Mouse (Mus musculus) heart, adult 2 months (tissue): ENCODE results near the gene Mrpl10. TPM values are rescaled to one million over a fixed set of nuclear protein-coding genes. Genes with fewer than 3 reads are reported as not detected.

Source experiments
- DNase-seq, 2 experiments: peaks; one replicate each; pipeline ENCODE4 v3.0.0; 2021
- H3K27ac ChIP-seq: fragments of 200-600 bp; 2 replicates; pipeline ENCODE4 v1.8.1; 2022
- H3K27me3 ChIP-seq: fragments of 200-500 bp; 2 replicates; pipeline ENCODE4 v1.6.1; 2012; ENCODE audit warnings: mild to moderate bottlenecking, low read length, inconsistent platforms, mixed read lengths; ENCODE audit not compliant: control insufficient read depth, insufficient read depth
- H3K36me3 ChIP-seq: fragments of 200-500 bp; 2 replicates; pipeline ENCODE4 v1.6.1; 2012; ENCODE audit warnings: low read length, inconsistent platforms; ENCODE audit not compliant: control insufficient read depth, insufficient read depth
- H3K4me1 ChIP-seq: fragments of 200-500 bp; 2 replicates; pipeline ENCODE4 v1.6.1; 2011; ENCODE audit warnings: low read length; ENCODE audit not compliant: control insufficient read depth, insufficient read depth
- H3K4me3 ChIP-seq: fragments of 200-600 bp; 2 replicates; pipeline ENCODE4 v1.8.1; 2022
- H3K79me2 ChIP-seq: fragments of 200-500 bp; replicated peaks from 2 replicates; pipeline ENCODE4 v1.6.1; 2012; ENCODE audit warnings: mild to moderate bottlenecking, inconsistent platforms, low read length, moderate library complexity, mixed read lengths; ENCODE audit not compliant: control insufficient read depth, insufficient read depth
- H3K9ac ChIP-seq: fragments of 200-500 bp; 2 replicates; pipeline ENCODE4 v1.6.1; 2012; ENCODE audit warnings: low read depth, mild to moderate bottlenecking, control low read depth, inconsistent platforms, low read length, mixed read lengths
- CTCF ChIP-seq: fragments of 200-600 bp; IDR thresholded peaks from 2 replicates; pipeline ENCODE4 v1.8.1; 2022; ENCODE audit warnings: antibody characterized with exemption, mild to moderate bottlenecking, moderate library complexity
- EP300 ChIP-seq: fragments of 200-500 bp; IDR thresholded peaks from 2 replicates; pipeline ENCODE4 v1.6.1; 2011; ENCODE audit warnings: low read depth, low read length, control low read depth; ENCODE audit not compliant: insufficient read depth
- POLR2A ChIP-seq: fragments of 200-500 bp; IDR thresholded peaks from 2 replicates; pipeline ENCODE4 v1.6.1; 2011; ENCODE audit warnings: mild to moderate bottlenecking, low read depth, low read length, control low read depth; ENCODE audit not compliant: insufficient read depth
- WGBS: fragments of 180-500 bp; shearing (Covaris S2); methylation state at CpG from one replicate; pipeline ENCODE4 v1.1.7; 2018; 5-methylcytosine and 5-hydroxymethylcytosine counted together
- intact Hi-C: fragments of 180-260 bp; cut with DNase I; formaldehyde crosslinking; loops from one replicate; pipeline ENCODE4 v1.15.1; 2025
- polyA plus RNA-seq: library from polyadenylated mRNA; depleted of rRNA; stranded (reverse); fragments of >200 nt; gene quantifications from 2 replicates; pipeline ENCODE4 v1.2.3, GENCODE M21; 2012
- total RNA-seq, 2 experiments: library from RNA; stranded (reverse); gene quantifications; 2 replicates each; pipeline ENCODE4 v1.2.3; 2021

Gene Mrpl10
- total and polyA plus RNA-seq, 3 experiments, result 76.4 to 91.4 (median 87.2) TPM

DNA sequence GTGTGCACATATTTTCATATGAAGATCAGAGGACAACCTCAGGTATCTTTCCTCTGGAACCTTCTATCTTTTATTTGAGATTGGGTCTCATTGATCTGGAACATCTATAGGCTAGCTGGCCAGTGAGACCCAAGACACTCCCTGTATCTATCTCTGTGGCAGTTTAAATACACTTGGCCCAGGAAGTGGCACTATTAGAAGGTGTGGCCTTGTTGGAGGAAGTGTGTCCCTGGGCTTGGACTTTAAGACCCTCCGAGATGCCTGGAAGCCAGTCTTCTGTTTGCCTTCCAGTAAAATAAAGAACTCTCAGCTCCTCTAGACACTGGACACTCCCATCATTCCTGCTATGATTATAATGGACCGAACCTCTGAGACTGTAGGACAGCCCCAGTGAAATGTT, 28.4 kb downstream of the Mrpl10 start:
- H3K4me1 ChIP-seq, result no peaks in the 10 kb centered on the region
- H3K79me2 ChIP-seq, result no peaks in the 10 kb centered on the region
- H3K27me3 ChIP-seq, result no peaks in the 10 kb centered on the region
- no peak overlapping the region for H3K27ac ChIP-seq
- no peak overlapping the region for H3K4me3 ChIP-seq
- TF ChIP-seq CTCF, result no peak
- TF ChIP-seq EP300, result no peak
- TF ChIP-seq POLR2A, result no peak
- DNase-seq, result no peak
- 81% methylated on average over 2 of the region's 2 CpGs for WGBS
- no peaks in the 10 kb centered on the region for H3K36me3 ChIP-seq
- H3K9ac ChIP-seq, result no peak overlapping the region
- intact Hi-C loops, result loop anchor here (10.0 kb wide), 1 partner anchor 265 kb away; no protein-coding TSS in a partner anchor

DNA sequence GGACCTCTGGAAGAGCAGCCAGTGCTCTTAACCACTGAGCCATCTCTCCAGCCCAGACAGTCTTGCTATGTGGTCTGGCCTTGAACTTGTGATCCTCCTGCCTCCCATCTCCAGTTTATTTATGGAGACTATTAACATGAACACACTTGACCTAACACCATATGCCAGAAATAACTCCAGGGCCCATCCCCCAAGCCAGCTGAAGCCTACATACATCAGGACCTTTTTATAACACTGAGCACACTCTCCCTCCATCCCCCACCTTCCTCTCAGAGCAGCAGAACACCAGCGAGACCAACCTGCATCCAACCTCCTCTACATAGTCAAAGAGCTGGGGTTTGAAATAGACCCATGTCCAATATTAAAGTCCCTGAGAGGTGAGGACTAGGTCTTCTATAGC, 29.8 kb downstream of the Mrpl10 start:
- H3K79me2 ChIP-seq, result no peaks in the 10 kb centered on the region
- intact Hi-C loops, result loop anchor here (10.0 kb wide), 1 partner anchor 264 kb away; no protein-coding TSS in a partner anchor
- TF ChIP-seq POLR2A, result no peak
- TF ChIP-seq EP300, result no peak
- no peak for TF ChIP-seq CTCF
- no peak overlapping the region for H3K4me3 ChIP-seq
- no peak overlapping the region for H3K27ac ChIP-seq
- no peaks in the 10 kb centered on the region for H3K36me3 ChIP-seq
- DNase-seq, result peak; percentile 17 to 40
- WGBS, result 29% methylated on average over 1 of the region's 1 CpGs
- no peaks in the 10 kb centered on the region for H3K4me1 ChIP-seq
- H3K9ac ChIP-seq, result no peak overlapping the region
- H3K27me3 ChIP-seq, result no peaks in the 10 kb centered on the region

DNA sequence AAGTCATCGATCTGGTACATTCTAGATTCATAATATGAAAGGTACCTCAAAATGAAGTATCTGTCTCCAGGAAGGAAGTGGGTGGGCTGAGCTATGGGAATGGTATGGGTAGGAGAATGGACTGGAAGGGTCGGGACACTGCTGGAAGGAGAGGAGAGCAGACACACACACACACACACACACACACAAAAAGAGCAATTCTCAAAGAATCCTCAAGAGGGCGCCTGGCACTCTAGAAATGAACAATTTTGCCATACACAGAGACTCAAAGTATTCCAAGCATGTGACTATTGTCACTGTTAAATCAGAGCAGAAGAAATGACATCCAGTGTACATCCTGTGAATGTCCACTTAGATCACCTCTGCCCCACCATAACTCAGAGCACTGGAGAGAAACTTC, 31.2 kb downstream of the Mrpl10 start:
- no peak overlapping the region for H3K9ac ChIP-seq
- intact Hi-C loops, result loop anchor here (1.0 to 10.0 kb wide), 2 partner anchors 106 to 262 kb away; no protein-coding TSS in a partner anchor
- peak in 1 of 2 experiments; percentile 22 for DNase-seq

DNA sequence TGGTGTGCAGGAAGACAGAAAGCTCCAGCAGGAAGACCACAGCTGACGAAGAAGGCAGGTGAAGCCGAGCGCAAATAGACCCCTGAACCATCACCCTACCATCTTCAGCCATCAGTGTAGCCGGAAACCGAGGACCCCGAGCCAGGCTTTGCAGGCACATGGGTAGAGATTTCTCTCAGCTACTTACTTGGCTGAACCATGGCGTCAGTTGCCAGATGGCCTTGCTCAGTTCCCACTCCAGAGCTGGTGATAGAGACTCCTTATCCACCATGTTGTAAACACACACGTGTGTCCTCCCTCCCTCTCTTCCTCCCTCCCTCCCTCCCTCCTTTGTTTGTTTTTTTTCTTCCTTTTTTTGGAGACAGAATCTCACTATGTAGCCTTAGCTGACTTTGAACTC, 32.9 kb downstream of the Mrpl10 start:
- Histone ChIP-seq H3K79me2 (no peaks in the 10 kb centered on the region), H3K4me3 (no peak overlapping the region), H3K9ac (no peak overlapping the region), H3K36me3 (no peaks in the 10 kb centered on the region), H3K27me3 (no peaks in the 10 kb centered on the region), H3K27ac (no peak overlapping the region), H3K4me1 (no peaks in the 10 kb centered on the region)
- intact Hi-C loops, result loop anchor here (1.0 to 10.0 kb wide), 2 partner anchors 71 to 261 kb away; no protein-coding TSS in a partner anchor
- TF ChIP-seq CTCF (no peak), POLR2A (no peak), EP300 (no peak)
- 54% methylated on average over 8 of the region's 8 CpGs for WGBS
- no peak for DNase-seq

More for the DNA sequence above, 31.2 kb downstream of the Mrpl10 start:
- no peaks in the 10 kb centered on the region for H3K27me3 ChIP-seq
- no peaks in the 10 kb centered on the region for H3K36me3 ChIP-seq
- 24% methylated on average over 3 of the region's 3 CpGs for WGBS
- no peaks in the 10 kb centered on the region for H3K79me2 ChIP-seq
- no peak overlapping the region for H3K27ac ChIP-seq
- H3K4me1 ChIP-seq, result no peaks in the 10 kb centered on the region
- no peak overlapping the region for H3K4me3 ChIP-seq
- TF ChIP-seq CTCF, result peak; percentile 73
- no peak for TF ChIP-seq POLR2A

DNA sequence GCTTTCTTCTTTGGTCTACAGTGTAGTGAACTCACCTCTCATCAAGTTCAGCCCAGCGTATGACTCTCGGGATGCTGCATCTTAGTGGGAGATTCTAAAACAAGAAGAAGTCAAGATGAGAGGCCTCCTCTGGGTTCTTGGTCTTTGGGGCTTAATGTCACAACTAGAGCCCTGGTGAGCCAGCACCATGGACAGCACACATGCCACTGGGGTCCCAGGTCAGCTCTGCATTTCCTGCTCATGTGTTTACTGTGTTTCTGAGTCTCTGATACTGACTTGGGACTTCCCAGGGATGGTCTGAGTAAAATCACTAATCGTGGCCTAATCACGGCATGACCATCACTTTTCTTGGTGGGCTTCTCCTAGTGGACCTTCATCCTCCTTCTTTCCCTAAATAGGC, 37.4 kb downstream of the Mrpl10 start:
- Histone ChIP-seq H3K36me3 (no peaks in the 10 kb centered on the region), H3K27ac (no peak overlapping the region), H3K9ac (no peak overlapping the region), H3K4me3 (no peak overlapping the region), H3K27me3 (no peaks in the 10 kb centered on the region), H3K4me1 (no peaks in the 10 kb centered on the region; the same call in 1 of the 2 replicates), H3K79me2 (no peaks in the 10 kb centered on the region)
- intact Hi-C loops, result loop anchor here (10.0 kb wide), 1 partner anchor 256 kb away; no protein-coding TSS in a partner anchor
- no peak for DNase-seq
- TF ChIP-seq CTCF, result no peak
- no peak for TF ChIP-seq POLR2A
- no peak for TF ChIP-seq EP300
- WGBS, result 33% methylated on average over 4 of the region's 4 CpGs

DNA sequence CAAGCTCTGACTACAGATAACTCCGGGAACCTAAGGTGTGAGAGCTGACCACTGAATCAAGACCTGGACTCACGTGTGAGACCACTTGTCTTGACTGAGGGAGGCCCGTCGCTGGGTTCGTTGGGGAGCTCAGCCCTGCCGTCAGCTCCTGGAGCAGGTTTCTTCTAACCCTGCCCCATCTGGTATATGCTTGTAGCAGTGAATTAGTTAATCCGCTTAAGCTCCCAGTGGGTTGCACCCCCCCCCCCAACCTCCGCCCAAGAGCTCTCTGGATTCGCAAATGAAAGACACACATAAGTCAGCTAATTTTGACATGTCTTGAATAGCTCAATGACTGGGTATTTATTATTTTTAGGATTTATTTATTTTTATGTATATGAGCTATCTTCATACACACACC, 38.9 kb downstream of the Mrpl10 start:
- no peak overlapping the region for H3K9ac ChIP-seq
- no peak for TF ChIP-seq POLR2A
- no peak for TF ChIP-seq EP300
- no peak for TF ChIP-seq CTCF
- no peaks in the 10 kb centered on the region; the same call in 1 of the 2 replicates for H3K4me1 ChIP-seq
- no peaks in the 10 kb centered on the region for H3K79me2 ChIP-seq
- intact Hi-C loops, result no loop called here
- H3K27ac ChIP-seq, result no peak overlapping the region
- H3K27me3 ChIP-seq, result no peaks in the 10 kb centered on the region
- 32% methylated on average over 9 of the region's 9 CpGs for WGBS
- no peak for DNase-seq
- H3K36me3 ChIP-seq, result no peaks in the 10 kb centered on the region
- H3K4me3 ChIP-seq, result no peak overlapping the region
